Mouse (Mus musculus) macrophage (primary cell): ENCODE measurements around the gene A930017K11Rik. TPM values are rescaled to one million over a fixed set of nuclear protein-coding genes. Genes with fewer than 3 reads are reported as not detected.

Source experiments
- H3K27ac ChIP-seq: fragments of 350-480 bp; formaldehyde crosslinking; 2 replicates; pipeline ENCODE4 v1.9.0; 2021
- H3K36me3 ChIP-seq: fragments of 350-480 bp; formaldehyde crosslinking; 2 replicates; pipeline ENCODE4 v1.9.0; 2021; ENCODE audit errors: inconsistent target
- H3K4me3 ChIP-seq: fragments of 350-480 bp; formaldehyde crosslinking; 2 replicates; pipeline ENCODE4 v1.9.0; 2021; ENCODE audit errors: inconsistent target
- H3K79me2 ChIP-seq: fragments of 350-480 bp; formaldehyde crosslinking; 2 replicates; pipeline ENCODE4 v1.9.0; 2021; ENCODE audit errors: inconsistent target
- WGBS: methylation state at CpG from one replicate; pipeline ENCODE4 v1.1.7; 2026; ENCODE audit warnings: inconsistent platforms; ENCODE audit not compliant: missing documents; 5-methylcytosine and 5-hydroxymethylcytosine counted together
- polyA plus RNA-seq: library from polyadenylated mRNA; stranded (reverse); fragments of 250-400 nt; gene quantifications from 3 replicates; pipeline ENCODE4 v1.2.4, GENCODE M21; 2018; ENCODE audit warnings: inconsistent platforms

A930017K11Rik gene
- polyA plus RNA-seq, 1 experiment from 2014 or later, result not detected

DNA sequence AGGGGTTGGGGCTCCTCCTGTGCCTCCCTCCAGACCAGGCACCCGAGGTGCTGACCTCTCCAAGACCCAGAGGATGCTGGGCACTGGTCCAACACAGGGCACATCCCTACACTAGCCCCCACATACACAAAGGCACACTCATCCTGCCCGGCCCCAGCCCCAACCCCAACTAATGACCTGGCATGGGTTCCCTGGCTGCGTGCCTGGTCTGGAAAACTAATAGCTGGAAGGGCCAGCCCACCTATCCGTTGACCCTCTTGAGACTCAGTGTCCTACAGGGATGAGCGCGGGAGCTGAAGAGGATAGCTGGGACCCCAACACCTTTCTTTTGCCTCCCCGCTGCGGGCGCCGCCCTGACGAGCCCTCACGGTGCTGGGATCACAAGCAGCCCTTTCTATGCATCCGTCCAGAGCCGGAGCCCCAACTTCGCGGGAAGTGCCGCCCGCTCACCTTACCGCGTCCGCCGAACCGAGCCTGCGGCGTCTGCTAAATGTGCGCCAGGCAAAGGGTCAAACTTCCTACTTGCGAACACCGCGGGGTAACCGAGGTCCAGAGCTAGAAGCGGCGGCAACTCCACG, 1.1 kb downstream of the A930017K11Rik start:
- no peaks in the 10 kb centered on the region for H3K79me2 ChIP-seq
- WGBS, result 2% methylated on average over 32 of the region's 33 CpGs
- no peak overlapping the region for H3K27ac ChIP-seq
- H3K36me3 ChIP-seq, result no peaks in the 10 kb centered on the region
- H3K4me3 ChIP-seq, result no peak overlapping the region

DNA sequence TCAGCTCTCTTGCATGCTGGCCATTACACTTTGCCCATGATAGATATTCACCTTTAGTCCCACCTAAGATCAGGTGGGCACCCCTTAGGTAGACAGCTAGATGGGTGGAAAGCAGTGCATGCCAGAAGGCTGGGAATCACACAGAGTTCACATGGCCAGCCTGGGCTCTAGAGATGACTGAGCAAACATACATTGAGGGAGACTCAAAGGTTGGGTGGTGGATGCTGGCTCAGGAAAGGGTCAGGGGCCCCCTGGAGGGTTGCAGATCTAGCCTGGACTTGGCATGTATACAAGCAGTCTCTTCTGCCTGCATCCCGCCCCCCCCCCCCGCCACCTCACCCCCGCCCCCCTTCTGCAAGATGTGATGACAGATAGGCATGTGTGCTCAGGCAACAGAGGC, 1.7 kb downstream of the A930017K11Rik start:
- no peaks in the 10 kb centered on the region for H3K79me2 ChIP-seq
- 0% methylated on average over 3 of the region's 3 CpGs for WGBS
- H3K4me3 ChIP-seq, result no peak overlapping the region
- H3K36me3 ChIP-seq, result no peaks in the 10 kb centered on the region
- no peak overlapping the region for H3K27ac ChIP-seq

DNA sequence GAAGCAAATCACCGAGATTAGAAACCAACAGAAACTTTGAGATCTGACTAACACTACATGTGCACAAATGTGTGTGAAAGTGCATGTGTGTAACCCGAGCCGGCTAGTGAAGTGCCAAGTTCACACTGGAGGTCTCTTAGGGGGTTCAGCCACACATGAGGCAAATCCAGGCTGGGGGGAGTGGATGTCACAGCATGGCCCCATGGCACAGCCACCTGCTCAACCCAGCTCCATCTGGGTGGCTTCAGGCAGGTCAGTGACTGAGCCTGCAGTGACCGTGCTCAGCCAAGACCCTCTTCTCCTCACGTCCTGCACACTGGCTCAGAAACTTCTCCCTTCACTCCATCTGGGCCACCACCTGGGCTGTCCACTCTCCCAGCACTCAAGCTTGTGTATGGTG, 2.4 kb downstream of the A930017K11Rik start:
- Histone ChIP-seq H3K4me3 (no peak overlapping the region), H3K36me3 (no peaks in the 10 kb centered on the region), H3K79me2 (no peaks in the 10 kb centered on the region), H3K27ac (no peak overlapping the region)
- 90% methylated on average over 5 of the region's 5 CpGs for WGBS

DNA sequence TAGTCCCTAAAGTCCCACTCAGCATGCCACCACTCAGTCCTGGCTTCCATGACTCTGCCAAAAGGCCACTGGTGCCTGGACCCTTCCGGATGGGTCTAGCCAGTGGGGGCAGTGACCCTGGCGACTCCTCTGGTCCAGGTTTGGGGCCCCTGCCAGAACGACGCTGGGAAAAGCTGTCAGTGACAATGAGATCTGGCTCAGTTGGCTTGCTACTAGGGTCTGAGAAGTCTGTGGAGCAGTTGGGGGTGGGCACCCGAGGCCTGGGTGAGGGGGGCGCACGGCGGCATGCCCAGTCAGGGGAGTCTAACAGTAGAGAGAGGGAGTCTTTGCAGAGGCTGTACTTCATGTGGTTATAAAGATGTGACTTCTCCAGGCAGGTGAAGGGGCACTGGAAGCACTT, 4.3 kb downstream of the A930017K11Rik start:
- Histone ChIP-seq H3K4me3 (no peak overlapping the region), H3K36me3 (no peaks in the 10 kb centered on the region), H3K27ac (no peak overlapping the region), H3K79me2 (no peaks in the 10 kb centered on the region)
- WGBS, result 86% methylated on average over 8 of the region's 8 CpGs

DNA sequence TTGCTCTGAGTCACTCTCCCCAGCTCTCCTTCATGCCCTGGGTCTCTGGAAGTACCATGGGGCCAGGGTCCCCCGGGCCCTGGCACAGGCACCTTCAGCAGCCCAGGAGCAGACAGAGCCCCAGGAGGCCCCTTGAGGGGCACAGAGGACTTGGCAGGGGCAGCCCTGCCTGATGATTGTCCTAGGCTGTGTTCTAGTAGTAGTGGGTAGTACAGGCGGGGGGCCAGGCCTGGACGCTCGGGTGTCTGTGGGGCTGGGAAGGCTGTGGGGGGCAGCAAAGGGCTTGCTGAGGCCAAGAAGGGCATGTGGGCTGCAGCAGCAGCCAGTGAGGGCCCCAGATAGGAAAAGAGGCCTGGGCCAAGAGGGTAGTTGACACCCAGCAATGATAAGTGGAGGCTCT, 4.8 kb downstream of the A930017K11Rik start:
- Histone ChIP-seq H3K36me3 (no peaks in the 10 kb centered on the region), H3K27ac (no peak overlapping the region), H3K4me3 (no peak overlapping the region), H3K79me2 (no peaks in the 10 kb centered on the region)
- WGBS, result 97% methylated on average over 4 of the region's 4 CpGs

DNA sequence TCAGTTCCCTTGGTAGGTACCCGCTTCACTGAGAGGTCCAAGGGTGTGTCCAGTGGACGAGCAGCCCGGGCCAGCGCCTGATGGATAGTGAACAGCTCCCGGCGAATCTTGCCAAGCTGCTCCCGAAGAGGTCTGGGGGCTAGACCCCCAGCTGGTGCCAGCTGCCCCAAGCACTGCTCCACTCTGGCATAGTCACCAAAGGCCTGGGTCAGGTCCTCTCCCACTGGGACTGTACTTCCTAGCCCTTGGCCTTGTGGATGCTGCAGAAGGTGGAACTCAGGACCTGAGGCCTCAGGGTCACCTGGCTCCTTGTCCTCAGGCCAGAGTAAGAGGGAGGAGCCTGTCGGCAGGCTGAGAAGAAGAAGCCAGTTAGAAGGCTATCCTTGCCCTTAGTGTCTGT, 5.5 kb downstream of the A930017K11Rik start:
- 90% methylated on average over 8 of the region's 8 CpGs for WGBS
- H3K79me2 ChIP-seq, result no peaks in the 10 kb centered on the region; the same call in 1 of the 2 replicates
- H3K36me3 ChIP-seq, result no peaks in the 10 kb centered on the region
- no peak overlapping the region for H3K27ac ChIP-seq
- H3K4me3 ChIP-seq, result no peak overlapping the region

DNA sequence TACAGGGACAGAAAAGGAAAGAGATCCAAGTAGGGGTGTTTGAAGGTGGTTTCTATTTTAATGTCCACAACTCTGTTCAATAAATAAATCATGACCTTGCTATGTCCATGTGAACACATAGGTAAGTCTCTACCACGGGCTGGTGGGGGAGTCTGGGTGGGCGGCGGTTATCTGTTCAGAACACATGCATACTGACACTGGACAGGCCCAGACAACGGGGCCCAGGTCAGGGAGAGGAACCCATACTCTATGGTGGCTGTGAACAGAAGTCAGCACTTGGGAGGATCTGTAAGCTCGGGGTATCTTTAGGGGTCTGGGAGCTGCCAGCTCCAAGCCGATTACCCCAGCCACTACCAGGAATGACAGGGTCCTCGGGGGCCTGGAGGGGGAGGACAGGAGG, 6.0 kb downstream of the A930017K11Rik start:
- WGBS, result 84% methylated on average over 7 of the region's 7 CpGs
- Histone ChIP-seq H3K79me2 (peaks cover 1% of the 10 kb centered on the region; the same call in 1 of the 2 replicates), H3K36me3 (no peaks in the 10 kb centered on the region), H3K27ac (no peak overlapping the region), H3K4me3 (no peak overlapping the region)

DNA sequence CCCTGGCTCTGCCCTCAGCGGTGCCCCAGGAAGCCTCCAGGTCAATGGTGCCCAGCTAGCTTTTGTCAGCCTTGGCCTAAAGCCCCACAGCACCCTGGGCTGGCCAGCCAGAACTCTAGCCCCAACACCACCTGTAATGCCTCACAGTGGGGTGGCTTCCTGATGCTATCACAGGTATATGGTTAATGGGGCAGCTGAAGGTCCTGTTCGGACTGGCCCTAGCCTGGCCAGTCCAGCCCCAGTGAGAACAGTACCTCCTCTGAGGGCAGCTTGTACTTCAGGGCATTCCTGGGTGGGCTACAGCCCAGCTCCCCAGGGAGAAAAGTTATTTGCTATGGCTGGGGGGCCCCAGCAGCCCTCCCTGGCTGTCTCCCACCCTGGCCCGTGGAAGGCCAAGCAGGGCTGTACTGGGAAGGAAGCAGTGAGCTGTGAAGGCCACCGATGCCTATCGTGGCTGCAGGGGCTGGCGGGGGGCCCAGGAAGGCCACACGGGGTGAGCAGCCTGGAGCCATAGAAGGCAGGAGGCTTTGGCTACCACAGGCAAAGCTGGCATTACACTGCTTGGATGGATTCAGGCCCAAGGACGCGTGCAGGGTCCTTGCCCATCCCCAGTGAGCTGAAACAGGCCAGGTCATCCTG, 6.7 kb downstream of the A930017K11Rik start:
- H3K79me2 ChIP-seq, result peaks cover 9% of the 10 kb centered on the region
- no peak overlapping the region for H3K27ac ChIP-seq
- no peak overlapping the region for H3K4me3 ChIP-seq
- H3K36me3 ChIP-seq, result no peaks in the 10 kb centered on the region
- 76% methylated on average over 9 of the region's 9 CpGs for WGBS

DNA sequence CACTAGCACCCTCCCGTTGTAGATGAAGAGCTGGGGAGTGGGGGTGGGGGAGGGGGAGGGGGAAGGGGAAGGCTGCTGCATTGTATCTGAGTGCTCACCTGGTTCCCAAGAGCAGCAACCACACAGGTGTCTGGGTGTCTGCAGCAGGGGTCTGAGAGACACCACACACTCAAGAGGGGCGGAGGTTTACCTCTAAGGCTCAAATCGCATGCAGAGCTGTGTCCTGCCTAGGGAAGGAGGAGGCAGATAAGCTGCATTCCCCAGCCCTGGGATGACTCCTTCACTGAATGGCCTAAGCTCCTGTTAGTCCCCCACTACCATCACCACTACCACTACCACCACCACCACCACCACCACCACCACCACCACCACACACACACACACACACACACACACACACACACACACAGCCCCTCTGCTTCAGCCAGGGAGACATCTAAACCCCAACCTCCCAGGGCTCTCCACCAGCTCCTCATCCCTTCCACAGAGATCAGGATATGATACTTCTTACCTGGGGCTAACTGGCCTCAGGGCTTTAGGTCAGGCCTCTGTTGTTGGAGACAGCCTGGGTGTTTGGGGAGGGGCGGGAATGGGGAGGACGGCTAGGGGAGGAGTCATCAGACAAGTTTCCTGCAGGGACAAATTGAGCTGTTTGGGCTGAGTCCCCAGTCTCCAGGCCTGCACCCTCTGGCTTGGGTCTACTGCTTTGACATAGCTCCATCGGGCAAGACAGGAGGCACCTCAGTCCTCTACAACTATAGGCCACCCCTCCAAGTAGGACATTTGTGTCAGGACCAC, 7.8 kb downstream of the A930017K11Rik start, which contains the start of the genes Pigq and Nhlrc4:
Gene Pigq, minus strand, starts transcription at position 571 of the 798 bp plus-strand sequence.
Gene Nhlrc4, minus strand, starts transcription at position 596 of the 798 bp plus-strand sequence.
- H3K4me3 ChIP-seq, result no peak within 1 kb of the TSS
- H3K79me2 ChIP-seq, result peaks cover 19% of the 10 kb centered on the region
- H3K27ac ChIP-seq, result no peak within 1 kb of the TSS
- 89% methylated on average over 6 of the region's 6 CpGs for WGBS
- no peaks in the 10 kb centered on the region for H3K36me3 ChIP-seq

DNA sequence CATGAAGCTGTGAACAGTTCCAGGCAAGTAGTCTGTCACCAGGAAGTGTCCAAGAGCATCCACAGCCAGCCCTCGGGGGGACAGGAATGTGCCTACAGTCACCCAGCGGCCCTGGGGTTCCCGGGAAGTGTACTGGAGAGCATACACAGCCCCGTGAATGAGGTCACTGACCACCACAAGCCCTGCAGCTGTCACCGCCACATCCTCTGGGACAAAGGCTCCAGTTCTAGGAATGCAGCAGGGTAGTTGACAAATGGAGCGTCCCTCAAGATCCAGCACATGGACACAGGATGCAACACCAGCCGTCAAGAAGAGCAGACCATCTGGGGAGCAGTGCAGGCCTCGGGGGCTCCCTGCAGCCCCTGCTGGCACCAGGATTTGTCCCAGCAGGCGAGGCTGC, 8.6 kb downstream of the A930017K11Rik start:
- 85% methylated on average over 9 of the region's 9 CpGs for WGBS
- H3K36me3 ChIP-seq, result no peaks in the 10 kb centered on the region
- H3K4me3 ChIP-seq, result no peak overlapping the region
- peaks cover 27% of the 10 kb centered on the region for H3K79me2 ChIP-seq
- H3K27ac ChIP-seq, result no peak overlapping the region

DNA sequence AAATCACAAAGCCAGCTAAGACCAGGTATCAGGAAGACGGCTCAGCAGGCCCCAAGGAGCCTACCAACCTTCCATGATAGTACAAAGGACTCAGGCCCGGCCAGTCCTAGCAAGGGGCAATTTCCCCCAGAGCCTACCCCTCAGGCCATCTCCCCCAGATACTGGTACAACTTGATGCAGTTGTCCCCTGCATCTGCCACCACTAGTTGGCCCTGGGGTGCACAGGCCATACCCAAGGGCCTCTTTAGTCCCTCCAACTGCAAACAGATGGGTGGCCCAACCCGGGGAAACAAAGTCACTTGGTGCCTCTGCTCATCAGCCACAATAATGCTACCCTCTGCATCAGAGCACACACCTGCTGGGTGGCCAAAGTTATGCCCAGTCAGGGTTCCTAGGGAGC, 9.1 kb downstream of the A930017K11Rik start:
- Histone ChIP-seq H3K36me3 (no peaks in the 10 kb centered on the region), H3K27ac (no peak overlapping the region), H3K79me2 (peaks cover 33% of the 10 kb centered on the region), H3K4me3 (no peak overlapping the region)
- 69% methylated on average over 3 of the region's 3 CpGs for WGBS

DNA sequence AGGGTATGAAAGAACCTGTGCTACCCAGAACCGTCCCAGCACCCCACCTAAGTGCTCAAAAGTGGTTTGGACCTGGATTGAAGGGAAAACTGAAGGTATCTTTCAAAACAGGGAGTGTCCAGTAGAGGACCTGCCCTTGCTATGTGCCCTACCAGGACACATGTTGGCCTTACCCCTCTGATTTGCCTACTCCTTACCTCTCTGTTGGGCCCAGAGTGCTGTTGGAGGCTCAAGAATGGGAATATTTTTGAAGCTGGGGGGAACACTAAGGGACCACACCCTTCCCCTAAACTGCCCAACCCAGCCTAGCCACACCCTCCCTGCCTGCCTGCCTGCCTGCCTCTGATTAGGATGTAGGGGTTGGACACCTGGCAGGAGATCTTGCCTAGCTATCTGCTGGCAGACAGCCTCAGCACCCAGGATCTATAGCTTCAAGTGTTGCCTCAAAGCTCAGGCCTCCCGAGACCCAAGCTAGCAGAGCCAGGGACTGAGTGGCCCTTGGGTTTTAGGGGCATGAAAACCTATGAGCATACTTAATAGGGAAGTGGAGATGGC, 9.7 kb downstream of the A930017K11Rik start:
- Histone ChIP-seq H3K27ac (peak overlapping the region; percentile 52; the same call in 1 of the 2 replicates), H3K79me2 (peaks cover 34% of the 10 kb centered on the region), H3K36me3 (0 out of 2 replicates have a peak, but pooled peaks cover 1% of the 10 kb centered on the region), H3K4me3 (no peak overlapping the region)
- WGBS, result 94% methylated on average over 2 of the region's 2 CpGs

DNA sequence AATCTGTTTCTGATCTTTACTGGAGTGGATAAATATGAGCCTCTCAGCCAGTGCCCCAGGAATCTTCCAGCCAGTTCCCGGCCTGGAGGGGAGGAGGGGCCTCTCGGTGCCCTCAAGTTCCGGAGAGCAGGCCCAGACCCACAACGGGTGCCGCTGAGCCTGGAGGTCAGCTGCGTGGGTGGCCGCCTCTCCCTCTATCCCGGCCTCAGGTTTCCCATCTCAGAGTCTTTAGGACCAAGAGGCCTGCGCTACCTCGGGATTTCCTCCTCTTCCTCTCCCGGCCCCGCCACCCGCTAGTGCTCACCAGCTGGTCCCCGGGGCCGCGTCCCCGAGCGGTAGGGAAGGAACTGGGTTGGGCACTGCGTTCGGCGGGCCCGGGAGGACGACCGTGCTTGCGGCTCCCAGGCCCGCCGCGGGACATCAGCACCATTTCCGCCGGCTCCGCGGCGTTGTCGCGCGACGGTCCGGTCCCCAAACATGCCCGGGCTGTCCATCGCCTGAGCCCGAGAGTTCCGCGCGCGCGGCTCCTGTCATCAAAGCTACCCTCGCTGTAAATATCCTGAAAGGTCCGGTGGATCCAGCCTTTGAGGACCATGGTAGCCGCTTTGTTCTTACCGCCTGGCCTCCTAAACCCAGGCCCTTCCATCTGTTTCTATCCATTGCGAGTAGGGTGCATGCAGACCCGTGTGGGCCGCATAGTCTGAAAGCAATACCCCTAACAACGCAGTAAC, 10.7 kb downstream of the A930017K11Rik start:
- 4% methylated on average over 45 of the region's 54 CpGs for WGBS
- peak overlapping the region; percentile 52 for H3K27ac ChIP-seq
- H3K4me3 ChIP-seq, result peak overlapping the region; percentile 60
- H3K36me3 ChIP-seq, result peaks cover 11% of the 10 kb centered on the region; the same call in 1 of the 2 replicates
- H3K79me2 ChIP-seq, result peaks cover 34% of the 10 kb centered on the region

DNA sequence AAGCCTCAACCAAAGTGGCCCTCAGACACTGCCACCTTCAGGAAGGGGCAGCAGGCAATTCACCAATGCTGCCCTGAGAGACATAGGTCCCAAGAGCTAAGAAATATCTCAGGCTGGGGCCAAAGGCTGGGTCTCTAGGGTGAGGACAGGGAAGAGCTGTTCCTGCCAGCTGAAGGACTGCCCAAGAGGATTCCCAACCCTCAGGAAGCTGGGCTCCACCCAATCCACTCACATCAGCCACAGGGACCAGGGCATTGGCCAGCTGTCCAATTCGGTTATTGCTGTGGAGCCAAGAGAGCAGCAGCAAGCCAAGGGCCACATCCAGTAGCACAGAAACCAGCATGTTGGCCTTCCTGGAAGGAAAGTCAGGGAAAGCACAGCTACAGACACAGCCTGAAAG, 17.8 kb downstream of the A930017K11Rik start:
- Histone ChIP-seq H3K79me2 (peaks cover 14% of the 10 kb centered on the region; the same call in 1 of the 2 replicates), H3K27ac (no peak overlapping the region), H3K4me3 (no peak overlapping the region), H3K36me3 (peaks cover 77% of the 10 kb centered on the region)
- 75% methylated on average over 1 of the region's 1 CpGs for WGBS
